Mouse (Mus musculus) embryo, embryonic 10 days (tissue): ENCODE results near the gene Zfp966.
"Not testable (repeated sequence)": the region's sequence is repeated elsewhere in the genome, so short reads cannot be mapped to it uniquely, and the experiment has no call there.

Source experiments
- DNase-seq: peaks from one replicate; pipeline ENCODE4 v3.0.0-alpha.2; 2015; ENCODE audit warnings: low spot score

Zfp966 gene

GRCm38 (mm10) chr2:175931000-175931399 is at the start of gene Zfp966:
Gene Zfp966 (minus strand): TSS chr2:175931100.
- DNase-seq = not testable (repeated sequence)

DNA sequence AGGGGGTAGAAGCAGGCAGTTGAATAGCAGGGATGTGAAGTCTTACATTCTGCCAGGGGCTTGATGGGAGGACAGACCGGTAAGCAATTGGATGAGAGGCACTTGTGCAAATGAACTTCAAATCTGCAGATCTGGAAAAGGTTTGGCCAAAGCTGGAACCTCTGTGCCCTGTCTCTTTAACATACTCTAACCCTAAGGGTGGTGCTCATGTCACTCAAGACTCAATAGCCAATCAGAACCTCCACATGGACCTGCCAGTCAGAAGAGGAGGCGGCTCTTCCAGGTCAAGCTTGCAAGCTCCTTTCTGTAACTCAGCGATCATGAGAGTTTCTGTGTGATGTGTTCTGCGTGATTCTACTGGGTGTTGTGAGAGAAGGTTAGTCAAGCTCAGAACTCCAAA is 34.1 kb upstream of the Zfp966 start, which contains the start of gene Gm2026:
Gene Gm2026 (plus strand): TSS at position 301 of the 400 bp plus-strand sequence.
- DNase-seq = not testable (repeated sequence)

- DNase-seq = not testable (repeated sequence)
These were observed 61.9 kb downstream of the Zfp966 start, which contains the start of gene Gm6710 for GRCm38 (mm10) chr2:175869024-175869423. Gene Gm6710 (plus strand): TSS chr2:175869219.
